Mouse (Mus musculus) kidney, postnatal 4 days (tissue): ENCODE results near the gene Iffo2.

Experiments used
- DNase-seq, 2 experiments: peaks; one replicate each; pipeline ENCODE4 v3.0.0; 2021; ENCODE audit warnings: mixed read lengths in 2 of 2

Iffo2 gene

DNA sequence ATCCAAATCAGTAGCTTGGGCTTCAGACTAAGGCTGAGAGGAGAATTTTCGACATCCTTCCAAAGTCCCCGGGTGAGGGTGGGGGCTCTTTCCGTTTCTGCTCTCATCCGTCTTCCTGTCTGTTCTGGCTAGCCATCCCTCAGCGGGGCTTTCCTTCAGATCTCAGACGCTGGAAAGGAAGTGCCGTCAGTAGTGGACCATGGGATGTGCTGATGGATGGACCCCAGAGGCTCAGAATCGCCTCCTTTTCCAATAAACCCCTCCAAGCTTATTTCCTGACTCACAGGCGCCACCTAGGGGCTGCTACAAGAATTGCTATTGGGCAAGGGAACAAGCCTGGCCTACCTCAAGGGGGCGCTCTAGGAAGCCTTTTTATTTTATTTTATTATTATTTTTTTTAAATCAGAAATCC lies 81.2 kb downstream of the Iffo2 start:
- DNase-seq = peak; percentile 92

DNA sequence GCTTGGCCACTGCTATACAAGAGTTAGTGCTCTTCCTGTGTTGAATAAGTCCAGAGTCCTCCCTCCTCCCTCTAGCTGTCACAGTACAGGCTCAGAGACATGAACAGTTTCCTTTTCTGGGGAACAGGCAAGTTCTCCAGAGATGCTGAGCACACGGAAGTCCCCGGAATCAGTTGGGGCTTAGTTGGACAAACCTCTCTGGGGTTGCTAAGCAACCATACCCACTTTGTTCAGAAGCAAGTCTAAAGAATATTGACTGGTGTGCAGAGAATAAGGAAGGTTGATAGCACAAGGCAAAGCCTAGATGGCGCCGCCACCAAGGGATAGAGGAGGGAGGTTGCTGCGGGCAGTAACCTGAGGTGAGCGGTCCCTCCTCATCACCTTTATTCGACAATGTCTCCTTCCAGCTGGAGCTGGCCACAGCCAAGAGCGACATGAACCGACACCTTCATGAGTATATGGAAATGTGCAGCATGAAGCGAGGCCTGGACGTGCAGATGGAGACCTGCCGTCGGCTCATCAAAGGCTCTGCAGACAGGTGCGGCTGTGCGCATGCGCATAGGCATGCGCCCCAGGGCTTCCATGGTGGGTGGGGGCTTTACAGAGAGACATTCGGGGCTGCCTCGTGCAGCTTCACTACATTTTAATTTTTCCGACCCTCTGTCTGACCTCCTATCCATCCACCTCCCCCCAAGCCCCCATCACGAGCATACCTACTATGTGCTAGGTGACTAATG lies 84.3 kb downstream of the Iffo2 start:
- DNase-seq = no peak

DNA sequence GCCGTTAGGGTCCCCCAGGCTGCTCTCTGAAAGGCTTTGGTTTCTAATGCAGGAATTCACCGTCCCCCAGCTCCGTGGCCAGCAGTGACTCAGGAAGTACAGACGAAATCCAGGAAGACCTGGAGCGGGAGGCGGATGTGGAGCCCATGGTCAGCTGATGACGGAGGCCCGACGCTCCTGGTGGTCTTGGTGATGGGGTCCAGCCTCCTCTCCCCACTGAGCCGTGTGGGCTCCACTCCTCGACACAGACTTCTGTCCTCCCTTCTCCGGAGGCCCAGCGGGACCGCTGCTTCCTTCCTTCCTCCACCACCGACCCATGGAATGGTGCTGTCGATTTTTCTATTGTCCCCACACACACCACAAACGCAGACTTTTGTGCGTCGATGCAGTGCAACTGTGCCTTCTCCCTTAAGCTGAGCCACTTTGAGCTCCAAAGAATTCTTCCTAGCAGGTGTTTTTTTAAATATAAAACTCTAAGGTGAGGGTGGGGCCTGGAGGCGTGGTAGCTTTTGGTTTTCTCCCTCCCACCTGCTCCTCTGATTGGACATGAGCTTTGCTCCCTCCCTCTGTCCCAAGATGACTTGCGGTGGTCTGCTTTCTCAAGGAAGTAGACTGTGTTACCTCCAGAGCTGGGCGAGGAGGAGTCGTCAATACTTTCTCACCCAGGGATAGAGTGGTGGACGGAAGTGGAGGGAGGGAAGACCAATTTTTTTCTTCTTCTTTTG lies 86.1 kb downstream of the Iffo2 start:
- peak in 1 of 2 experiments; percentile 70 for DNase-seq

DNA sequence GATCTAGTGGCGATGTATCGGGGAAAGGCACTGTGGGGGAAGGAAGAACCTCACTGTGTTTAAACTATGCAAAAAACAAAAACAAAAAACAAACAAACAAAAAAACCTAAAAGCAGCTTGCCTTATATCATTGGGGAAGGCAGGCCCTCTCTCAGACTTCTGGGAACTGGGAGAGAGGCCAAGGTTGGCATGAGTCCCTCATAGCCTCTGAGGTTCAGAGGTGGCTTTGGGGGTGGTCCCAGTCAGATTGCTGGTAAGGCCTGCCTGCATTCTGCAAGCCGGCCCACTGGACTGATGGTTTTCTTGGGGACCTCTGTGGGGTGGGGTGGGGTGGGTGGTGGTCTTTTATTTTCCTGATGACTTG lies 86.6 kb downstream of the Iffo2 start:
- no peak for DNase-seq

DNA sequence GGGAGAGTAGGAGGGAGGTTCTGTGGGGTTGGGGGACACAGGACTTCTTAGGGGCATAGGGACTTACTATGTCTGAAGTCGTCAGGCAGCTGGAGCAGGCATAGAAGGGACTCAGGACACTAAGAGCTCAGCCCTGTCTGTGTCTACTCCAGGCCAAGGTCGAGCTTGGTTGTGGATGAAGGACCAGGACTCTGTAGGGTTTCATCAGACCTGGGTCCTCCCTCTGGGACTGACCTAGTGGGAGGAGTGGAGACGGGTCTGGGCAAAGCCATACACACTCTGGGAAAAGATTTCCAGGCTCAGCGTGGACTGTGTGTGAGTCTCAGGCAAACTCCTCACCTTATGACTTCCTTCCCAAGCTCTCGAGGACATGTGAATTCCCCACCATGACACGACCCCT lies 89.4 kb downstream of the Iffo2 start:
- no peak for DNase-seq

DNA sequence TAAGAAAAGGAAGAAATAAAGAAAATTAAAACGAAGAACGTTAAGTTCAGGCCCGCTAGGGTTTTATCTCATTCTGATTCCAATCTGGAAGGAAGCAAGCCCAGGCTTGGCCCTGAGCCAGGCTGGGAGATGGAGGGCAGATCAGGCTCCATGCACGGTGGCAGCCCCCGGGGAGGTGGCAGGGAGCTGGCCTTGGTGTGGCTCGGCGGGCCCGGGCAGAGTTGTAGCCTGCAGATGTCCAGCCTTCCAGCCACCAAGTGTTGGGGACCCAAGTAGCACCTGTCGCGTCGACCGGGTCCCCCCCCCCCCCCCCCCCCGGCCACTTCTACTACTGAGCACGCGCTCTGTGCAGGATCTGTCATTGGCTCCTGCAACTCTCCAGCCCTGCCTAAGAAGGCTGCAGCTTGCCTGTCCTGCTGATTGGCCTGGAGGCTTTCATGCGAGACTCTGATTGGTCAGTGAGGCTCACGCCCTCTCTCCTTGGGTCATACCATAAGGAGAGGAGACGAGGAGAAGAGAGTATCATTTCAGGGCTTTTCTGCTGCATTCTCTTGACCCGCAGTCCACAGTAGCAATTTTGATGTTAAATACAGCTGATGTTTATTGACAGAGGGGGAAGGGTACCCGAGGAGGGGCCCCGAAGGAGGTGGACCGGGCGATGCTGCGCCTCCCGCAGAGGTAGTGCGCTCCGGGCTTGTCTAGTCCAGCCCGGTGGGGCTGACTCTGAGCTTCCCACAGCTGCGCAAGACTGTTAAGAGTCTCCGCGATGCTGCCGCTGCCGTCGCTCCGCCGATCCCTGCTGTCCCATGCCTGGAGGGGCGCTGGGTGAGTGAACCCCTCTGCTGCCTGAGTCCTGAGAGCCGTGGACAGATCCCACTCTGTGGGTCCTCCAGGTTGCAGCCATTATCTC lies 92.3 kb downstream of the Iffo2 start, which contains the start of gene Aldh4a1:
Gene Aldh4a1, plus strand, starts transcription at position 494 of the 910 bp plus-strand sequence.
- peak; percentile 85 to 93 for DNase-seq

DNA sequence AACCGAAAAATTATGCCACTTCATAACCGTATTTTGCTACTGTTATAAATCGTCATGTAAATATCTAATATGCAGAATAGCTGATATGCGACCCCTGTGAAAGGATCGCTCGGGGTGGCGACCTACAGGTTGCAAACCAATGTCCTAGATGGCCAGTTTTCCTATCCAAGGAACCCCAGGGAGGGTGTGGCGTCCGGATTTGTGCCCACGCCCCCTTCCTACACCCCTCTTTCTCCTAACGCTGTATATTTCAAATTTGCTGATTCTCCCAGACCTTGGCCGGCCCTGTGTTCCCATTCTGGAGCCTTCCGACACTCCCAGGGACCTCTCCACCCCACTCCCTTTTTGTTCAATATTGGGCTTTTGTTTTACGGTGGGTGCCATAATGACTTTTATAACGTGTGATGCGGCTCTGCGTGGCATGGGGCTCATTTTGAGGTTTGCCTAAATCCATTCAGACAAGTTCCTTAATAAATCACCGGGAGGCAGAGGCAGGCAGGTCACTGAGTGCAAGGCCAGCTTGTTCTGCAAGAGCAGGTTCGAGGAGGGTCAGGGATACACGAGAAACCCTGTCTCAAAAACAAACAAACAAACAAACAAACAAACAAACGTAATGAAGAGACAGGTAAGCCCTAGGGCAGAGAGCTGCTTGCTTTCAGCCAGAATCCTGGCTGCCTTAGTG lies 93.2 kb downstream of the Iffo2 start:
- no peak for DNase-seq

DNA sequence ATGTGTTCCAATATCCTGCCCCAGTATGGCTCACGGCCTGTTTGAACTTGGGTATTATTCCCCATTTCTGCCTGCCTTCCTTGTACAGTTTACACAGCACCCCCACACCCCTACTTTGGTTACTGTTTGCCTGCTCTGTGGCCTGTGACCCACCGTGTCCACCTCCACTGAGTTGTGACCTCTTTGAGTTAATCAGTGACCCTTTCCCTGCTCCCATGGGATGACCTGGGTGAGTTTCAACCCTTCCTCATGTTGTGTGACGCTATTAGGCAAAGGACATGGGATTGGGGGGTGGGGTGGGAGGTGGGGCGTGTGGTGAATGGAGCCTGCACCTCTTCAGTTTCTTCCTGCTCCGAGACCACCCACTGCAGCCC lies 93.8 kb downstream of the Iffo2 start:
- DNase-seq = peak in 1 of 2 experiments; percentile 64

DNA sequence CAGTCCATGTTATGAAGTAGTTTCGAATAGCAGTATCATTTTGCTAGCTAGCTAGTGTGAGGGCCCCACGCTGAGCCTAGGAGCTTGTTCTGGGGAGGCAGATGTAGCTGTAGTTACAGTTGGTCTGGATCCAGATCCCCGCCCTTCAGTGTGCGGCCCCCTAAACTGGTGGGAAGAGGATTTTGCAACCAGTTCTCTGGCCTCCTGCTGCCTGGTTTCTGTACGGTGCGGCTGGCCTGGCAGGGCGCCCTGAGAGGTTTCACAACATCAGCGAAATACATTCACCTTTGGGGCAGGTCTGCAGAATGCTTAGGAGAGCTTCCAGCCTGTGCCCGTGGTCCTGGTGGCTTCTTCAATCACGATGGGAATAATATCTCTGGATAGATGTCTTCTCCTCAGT lies 94.4 kb downstream of the Iffo2 start:
- DNase-seq = peak; percentile 54 to 66

DNA sequence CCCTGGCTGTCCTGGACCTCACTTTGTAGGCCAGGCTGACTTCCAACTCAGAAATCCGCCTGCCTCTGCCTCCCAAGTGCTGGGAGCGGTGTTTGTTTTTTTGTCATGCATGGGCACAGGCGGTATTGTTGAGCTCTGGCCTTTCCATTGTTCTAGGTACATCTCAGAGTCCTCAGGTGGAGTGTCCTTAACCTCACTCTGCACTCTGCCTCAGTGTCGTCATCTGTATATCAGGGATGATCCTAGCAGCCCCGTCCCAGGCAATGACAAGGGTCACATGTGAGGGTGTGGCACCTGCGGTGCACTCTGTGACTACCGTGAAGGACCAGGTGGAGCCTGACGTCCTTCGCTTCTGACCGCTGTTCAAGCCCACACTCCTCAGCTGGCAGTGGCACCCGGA lies 97.0 kb downstream of the Iffo2 start:
- DNase-seq = no peak

DNA sequence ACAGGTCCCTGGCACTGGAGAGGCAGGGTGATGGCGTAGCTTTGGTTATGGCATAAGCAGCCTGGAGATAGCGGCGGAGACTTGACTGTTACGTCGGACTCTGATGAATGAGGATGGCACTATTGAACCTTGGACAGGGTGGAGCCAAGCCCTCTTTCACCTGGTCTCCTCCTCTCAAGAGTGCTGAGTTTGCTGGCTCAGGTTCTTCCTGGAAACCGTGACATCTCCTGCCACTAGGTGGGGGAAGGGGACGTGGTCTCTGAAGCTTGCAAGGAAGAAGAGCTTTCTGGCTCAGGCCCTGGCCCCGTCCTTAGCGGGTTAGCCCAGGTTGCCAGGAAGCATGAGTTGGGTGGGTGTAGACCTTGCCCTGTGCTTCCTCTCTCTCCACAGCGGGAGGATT lies 99.8 kb downstream of the Iffo2 start:
- DNase-seq = peak; percentile 53 to 69

DNA sequence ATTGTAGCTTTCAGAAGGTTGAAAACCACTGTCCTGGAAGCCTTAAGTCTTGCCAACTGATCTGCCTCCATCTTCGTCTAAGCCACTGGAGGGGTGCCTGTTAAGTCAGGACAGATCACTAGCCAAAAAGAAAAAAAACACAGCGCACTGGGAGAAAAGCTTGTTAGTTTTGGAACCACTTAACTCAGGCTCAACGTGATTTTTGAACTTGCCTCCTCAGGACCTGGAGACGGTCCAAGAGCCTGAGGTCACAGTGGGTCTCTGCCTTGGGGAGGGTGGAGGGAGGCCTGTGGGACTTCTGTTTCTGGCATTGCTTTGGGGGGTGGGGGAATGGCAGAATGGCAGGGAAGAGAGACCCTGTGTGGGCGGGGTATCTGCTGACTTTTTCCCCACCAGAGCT lies 100.8 kb downstream of the Iffo2 start:
- peak in 1 of 2 experiments; percentile 46 for DNase-seq

DNA sequence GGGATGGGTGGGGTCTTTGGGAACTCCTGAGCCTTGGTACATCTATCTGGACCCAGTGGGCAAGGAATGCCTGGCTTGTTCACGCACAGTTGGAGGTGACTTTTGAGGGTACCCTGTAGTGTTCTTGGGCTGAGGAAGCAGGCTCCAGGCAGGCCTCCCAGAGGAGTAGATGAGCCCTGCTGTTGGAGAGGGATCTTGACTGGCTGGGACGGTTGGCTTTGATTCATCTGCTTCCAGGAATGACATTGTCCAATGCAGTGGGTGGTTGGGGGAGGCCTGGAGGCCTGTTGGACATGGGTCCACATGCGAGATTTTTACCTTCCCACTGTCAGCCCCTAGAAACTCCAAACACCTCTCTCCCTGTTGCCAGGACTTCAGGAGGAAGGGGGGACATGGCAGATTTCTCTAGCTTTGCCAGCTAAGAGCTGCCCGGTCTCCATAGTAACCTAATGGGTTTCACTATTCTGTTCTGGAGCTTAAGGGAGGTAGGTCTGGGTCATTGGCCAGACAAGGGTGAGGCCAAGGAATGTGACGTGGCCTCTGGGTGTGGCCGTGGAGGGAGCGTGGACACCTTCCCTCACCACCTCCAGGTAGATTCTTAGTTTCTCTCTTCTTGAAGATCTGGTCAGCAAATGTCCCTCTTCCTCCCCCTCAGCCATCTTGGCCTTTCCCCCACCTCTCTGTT lies 101.4 kb downstream of the Iffo2 start:
- no peak for DNase-seq

DNA sequence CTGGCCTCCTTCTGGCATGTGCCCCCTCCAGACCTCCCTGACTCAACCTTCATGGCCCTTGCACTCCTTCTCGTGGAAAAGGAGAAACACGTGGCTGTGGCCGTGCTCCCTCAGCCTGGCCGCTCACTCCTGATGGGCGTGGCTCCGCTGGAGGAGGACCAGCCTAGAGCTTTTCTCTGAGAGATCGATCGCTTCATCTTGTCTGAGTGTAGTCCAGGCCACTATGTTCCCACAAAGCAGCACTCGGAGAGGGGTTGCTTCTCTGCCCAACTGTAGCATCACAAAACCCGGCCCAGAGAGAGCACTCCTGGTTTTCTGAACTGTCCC lies 101.9 kb downstream of the Iffo2 start:
- DNase-seq = no peak

DNA sequence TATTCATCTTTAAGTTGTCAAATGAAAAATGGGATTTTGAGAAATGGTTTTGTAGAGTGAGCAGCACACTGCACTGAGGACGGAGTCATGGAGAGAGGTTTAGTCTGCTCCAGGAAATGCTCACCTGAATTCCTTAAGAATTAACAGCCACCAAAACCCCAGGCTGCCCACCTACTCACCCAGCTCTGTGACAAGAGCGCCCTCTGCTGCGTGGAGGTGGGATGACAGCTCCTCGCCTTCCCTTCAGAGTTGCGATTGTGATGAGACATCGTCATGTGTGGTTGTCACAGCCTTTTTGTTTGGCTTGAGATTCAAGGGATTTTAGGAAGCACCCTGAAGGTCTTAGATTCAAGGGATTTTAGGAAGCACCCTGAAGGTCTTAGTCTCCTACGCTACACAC lies 106.0 kb downstream of the Iffo2 start:
- DNase-seq = peak; percentile 87 to 88

DNA sequence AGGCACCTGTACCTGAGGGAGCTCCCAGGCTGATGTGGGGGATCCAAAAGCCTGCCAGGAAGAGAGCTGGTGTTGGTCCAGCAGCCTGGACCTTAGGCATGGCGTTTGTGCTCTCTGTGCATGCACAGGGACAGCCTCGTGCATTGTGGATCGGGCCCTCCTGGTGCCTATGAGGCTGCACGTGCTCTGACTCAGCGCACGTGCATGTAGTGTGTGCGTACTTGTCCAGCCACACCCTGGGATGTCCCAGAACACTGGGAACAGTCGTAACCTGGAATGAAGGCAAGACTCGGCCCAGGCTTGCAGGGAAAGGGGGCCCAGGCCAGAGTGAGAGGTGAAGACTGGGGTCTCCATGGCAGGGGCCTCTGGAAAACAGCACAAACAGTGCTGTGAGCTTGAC lies 107.5 kb downstream of the Iffo2 start:
- DNase-seq = no peak

DNA sequence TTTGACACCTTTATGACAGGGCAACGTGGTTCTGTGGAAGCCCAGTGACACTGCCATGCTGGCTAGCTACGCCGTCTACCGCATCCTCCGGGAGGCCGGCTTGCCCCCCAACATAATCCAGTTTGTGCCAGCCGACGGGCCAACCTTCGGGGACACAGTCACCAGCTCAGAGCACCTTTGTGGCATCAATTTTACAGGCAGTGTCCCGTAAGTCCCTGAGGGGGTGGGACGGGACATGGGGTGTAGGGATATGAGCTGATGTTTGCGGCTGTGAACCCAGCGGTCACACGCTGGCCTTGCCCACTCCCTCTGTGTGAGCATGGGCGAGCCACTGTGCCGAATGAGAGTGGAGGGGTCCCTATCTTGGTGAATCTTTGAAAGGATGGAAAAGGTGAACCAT lies 108.0 kb downstream of the Iffo2 start:
- no peak for DNase-seq

DNA sequence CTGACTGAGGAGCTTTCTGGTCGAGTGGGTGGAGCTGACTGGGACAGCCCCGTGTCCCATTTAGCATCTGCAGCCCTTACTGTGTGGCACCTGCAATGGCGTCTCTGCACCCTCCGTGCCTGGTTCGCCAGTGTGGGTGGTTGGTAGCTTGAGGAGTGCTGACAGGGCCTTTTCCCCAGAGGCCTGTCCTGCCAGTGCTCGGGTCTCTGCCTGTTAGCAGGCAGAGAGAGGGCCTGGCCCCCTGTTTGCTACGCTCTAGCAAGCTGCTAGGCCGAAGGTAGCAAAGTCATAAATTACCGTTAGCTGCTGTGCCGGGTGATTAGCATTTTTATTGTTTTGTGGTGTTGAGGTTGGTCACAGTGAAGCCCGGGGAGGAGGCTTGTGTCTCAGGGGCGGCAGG lies 109.5 kb downstream of the Iffo2 start:
- peak in 1 of 2 experiments; percentile 68 for DNase-seq

DNA sequence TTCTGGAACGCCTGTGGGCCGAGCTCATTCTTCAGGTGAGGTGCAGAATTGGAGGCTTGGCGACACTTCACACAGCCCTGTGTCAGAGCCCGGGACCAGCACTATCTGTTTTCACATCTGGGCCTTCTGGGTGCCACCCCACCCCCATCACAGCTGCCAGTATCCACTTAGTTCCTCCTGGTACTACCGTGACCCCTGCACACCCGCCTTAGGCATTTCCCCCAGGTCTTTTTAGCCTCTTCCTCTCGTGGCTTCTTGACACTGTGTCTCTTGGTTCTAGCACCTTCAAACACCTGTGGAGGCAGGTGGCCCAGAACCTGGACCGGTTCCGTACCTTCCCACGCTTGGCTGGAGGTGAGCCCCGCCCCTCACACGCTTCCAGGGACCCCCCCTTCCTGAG lies 110.0 kb downstream of the Iffo2 start:
- no peak for DNase-seq

DNA sequence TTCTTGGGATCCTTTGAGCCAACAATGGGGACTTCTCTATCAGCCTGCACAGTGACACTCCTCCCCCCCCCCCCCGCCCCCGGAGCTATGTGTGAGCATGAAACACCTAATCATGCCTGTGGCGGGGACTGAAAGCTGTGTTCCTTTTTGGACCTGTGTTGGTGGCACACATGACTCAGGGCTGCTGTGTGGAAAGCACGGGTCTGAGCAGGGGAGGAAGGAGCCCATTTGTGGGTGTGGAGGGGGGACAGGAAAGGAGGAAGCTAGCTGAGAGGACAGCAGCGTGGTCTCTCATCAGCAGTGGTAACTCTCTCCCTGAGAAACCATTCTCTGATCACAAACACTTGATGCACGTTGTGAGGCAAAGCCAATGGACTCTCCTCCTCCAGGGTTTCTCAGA lies 110.4 kb downstream of the Iffo2 start:
- no peak for DNase-seq

DNA sequence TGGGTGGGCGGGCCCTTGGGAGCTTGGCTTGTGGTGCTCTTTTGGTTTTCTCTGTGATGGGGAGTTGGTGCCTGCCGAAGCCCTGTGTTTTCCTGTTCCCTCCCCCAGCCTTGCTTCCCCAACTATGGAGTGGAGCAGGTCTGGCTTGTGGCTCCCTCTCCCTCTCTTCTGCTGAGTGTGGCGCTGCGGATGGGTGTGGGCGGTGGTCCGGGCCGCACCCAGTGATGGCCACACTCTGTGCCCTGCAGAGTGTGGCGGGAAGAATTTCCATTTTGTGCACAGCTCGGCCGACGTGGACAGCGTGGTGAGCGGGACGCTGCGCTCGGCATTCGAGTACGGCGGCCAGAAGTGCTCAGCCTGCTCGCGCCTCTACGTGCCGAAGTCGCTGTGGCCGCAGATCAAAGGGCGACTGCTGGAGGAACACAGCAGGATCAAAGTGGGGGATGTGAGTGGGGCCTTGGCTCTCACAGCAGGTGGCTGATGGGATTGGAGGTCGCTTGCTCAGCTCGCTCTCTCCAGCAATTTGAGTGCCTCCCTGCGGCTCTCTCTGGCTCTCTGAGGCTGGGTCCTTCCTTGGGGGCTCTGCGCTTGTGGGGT lies 111.6 kb downstream of the Iffo2 start:
- peak; percentile 44 to 58 for DNase-seq

DNA sequence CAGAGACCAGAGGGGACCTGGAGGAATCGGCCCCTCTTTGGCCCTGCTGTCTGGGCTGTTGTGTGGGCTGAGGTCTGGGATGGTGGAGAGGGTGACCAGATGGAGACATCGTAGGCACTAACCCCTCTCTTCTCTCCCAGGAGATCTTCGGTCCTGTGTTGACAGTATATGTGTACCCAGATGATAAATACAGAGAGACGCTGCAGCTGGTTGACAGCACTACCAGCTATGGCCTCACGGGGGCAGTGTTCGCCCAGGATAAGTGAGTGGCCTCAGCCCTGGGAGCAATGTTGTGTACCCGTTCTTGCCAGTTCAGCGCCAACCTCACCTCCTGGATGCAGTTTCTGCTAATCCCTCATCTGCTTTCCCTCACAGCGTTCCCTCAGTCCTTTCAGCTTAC lies 113.6 kb downstream of the Iffo2 start:
- peak; percentile 88 to 89 for DNase-seq
